Mouse (Mus musculus) cortical plate, adult 2 months (tissue): ENCODE data around the gene Immt.

Experiments
- CTCF ChIP-seq: fragments of 200-500 bp; IDR thresholded peaks from 2 replicates; pipeline ENCODE4 v1.5.1; 2011; ENCODE audit warnings: mild to moderate bottlenecking, control low read depth, low read length; ENCODE audit not compliant: insufficient read depth; ENCODE audit errors: extremely low read depth
- POLR2A ChIP-seq: fragments of 200-500 bp; IDR thresholded peaks from 2 replicates; pipeline ENCODE4 v1.6.1; 2011; ENCODE audit warnings: mild to moderate bottlenecking, low read length, control low read depth; ENCODE audit not compliant: insufficient read depth; ENCODE audit errors: extremely low read depth

- TF ChIP-seq POLR2A (no peak), CTCF (no peak)
These were observed 62.1 kb downstream of the Immt start for GRCm38 (mm10) chr6:71893263-71893662.
